Mouse (Mus musculus) spleen, postnatal 4 days (tissue): ENCODE results near the gene Glmp.
"Not testable (repeated sequence)": the region's sequence is repeated elsewhere in the genome, so short reads cannot be mapped to it uniquely, and the experiment has no call there.

Source experiments
- DNase-seq, 2 experiments: peaks; one replicate each; pipeline ENCODE4 v3.0.0; 2022; ENCODE audit warnings: low spot score in 2 of 2

Gene Glmp

GRCm38 (mm10) chr3:88376644-88377043 is 51.8 kb downstream of the Glmp start:
- not testable (repeated sequence) for DNase-seq

GRCm38 (mm10) chr3:88378599-88378998 is 53.8 kb downstream of the Glmp start, which contains the start of gene Bglap2:
Gene Bglap2, minus strand, starts transcription at chr3:88378699.
- DNase-seq = not testable (repeated sequence)
